Mouse (Mus musculus) stomach, embryonic 16.5 days (tissue): ENCODE data around the gene Epdr1. TPM values are rescaled to one million over a fixed set of nuclear protein-coding genes. Genes with fewer than 3 reads are reported as not detected.
"Not testable (repeated sequence)": the region's sequence is repeated elsewhere in the genome, so short reads cannot be mapped to it uniquely, and the experiment has no call there.

Source experiments
- ATAC-seq: fragments of 200-750 bp; cut with Nextera tagmentation; 2 replicates; pipeline ENCODE4 v1.8.0; 2017; ENCODE audit warnings: moderate number of reproducible peaks, moderate TSS enrichment; ENCODE audit not compliant: insufficient read depth, low FRiP score
- H3K27ac ChIP-seq: fragments of 300-500 bp; sonication (generic); 2 replicates; pipeline ENCODE4 v1.5.1; 2014; ENCODE audit warnings: low read length
- H3K27me3 ChIP-seq: fragments of 300-500 bp; sonication (generic); 2 replicates; pipeline ENCODE4 v1.6.1; 2014; ENCODE audit warnings: low read length, control low read depth, mixed read lengths; ENCODE audit not compliant: control insufficient read depth, insufficient read depth
- H3K36me3 ChIP-seq: fragments of 300-500 bp; sonication (generic); 2 replicates; pipeline ENCODE4 v1.6.1; 2014; ENCODE audit warnings: low read length; ENCODE audit not compliant: control insufficient read depth, insufficient read depth
- H3K4me1 ChIP-seq: fragments of 300-500 bp; sonication (generic); 2 replicates; pipeline ENCODE4 v1.6.1; 2014; ENCODE audit warnings: low read length, control low read depth, mixed read lengths; ENCODE audit not compliant: control insufficient read depth, insufficient read depth
- H3K4me2 ChIP-seq: fragments of 300-500 bp; sonication (generic); 2 replicates; pipeline ENCODE4 v1.6.1; 2014; ENCODE audit warnings: low read depth, low read length, mixed read lengths
- H3K4me3 ChIP-seq: fragments of 300-500 bp; sonication (generic); replicated peaks from 2 replicates; pipeline ENCODE4 v1.5.1; 2014; ENCODE audit warnings: mild to moderate bottlenecking, low read length
- H3K9ac ChIP-seq: fragments of 300-500 bp; sonication (generic); 2 replicates; pipeline ENCODE4 v1.6.1; 2014; ENCODE audit warnings: low read length
- H3K9me3 ChIP-seq: fragments of 300-500 bp; sonication (generic); replicated peaks from 2 replicates; pipeline ENCODE4 v1.6.1; 2016; ENCODE audit warnings: low read length, control low read depth; ENCODE audit not compliant: control insufficient read depth
- WGBS: fragments of 180-500 bp; shearing (Covaris S2); extraction: QIAGEN DNeasy Blood & Tissue Kit; methylation state at CpG from one replicate; pipeline ENCODE4 v1.1.7; 2014; 5-methylcytosine and 5-hydroxymethylcytosine counted together
- polyA plus RNA-seq: library from polyadenylated mRNA; unstranded; fragments of >200 nt; fragmentation: Nextera tagmentation; extraction: Ambion mirVana; gene quantifications from 2 replicates; pipeline ENCODE4 v1.2.1, GENCODE M21; 2015

Gene Epdr1
- polyA plus RNA-seq, 1 experiment from 2014 or later = 18.2 TPM

DNA sequence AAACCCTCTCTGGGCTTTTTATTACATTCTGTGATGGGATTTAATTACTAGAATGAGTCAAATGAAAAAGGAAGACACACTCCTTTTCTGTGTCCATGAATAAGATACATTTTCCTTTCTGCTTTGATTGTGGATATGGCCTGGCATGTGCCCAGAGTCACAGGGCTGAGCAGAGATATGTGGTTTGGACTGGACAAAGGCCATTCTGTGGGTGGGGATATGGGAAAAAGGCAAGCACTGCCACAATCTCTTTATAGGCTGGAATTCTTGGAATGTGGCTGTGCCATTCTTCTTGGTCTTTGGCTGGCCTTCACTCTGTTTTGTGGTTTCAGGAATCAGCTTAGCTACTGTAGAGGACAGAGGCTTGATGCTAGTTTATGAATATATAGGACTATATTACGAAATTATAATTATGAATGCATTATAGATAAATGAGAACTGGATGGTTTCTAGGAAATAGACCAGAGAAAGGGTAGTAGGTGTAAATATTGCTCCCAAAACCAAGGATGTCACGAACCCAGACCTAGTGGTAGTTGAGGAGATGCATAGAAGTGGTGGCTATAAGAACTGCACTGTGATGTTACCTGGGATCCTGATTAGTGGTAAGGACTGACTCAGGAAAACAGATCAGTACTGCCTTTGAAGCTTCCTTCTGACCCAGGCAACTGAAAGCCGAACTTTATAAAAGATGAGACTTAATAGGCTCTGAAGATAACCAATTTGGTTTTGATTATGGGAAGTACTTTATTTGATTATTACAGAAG, 28.5 kb downstream of the Epdr1 start:
- Histone ChIP-seq H3K27me3 (no peaks in the 10 kb centered on the region), H3K4me1 (no peaks in the 10 kb centered on the region), H3K9ac (no peak overlapping the region), H3K27ac (no peak overlapping the region), H3K4me3 (no peak overlapping the region), H3K9me3 (no peaks in the 10 kb centered on the region), H3K4me2 (no peak overlapping the region), H3K36me3 (no peaks in the 10 kb centered on the region)
- no peak for ATAC-seq
- 82% methylated on average over 3 of the region's 3 CpGs for WGBS

- Histone ChIP-seq H3K9me3 (no peaks in the 10 kb centered on the region), H3K4me1 (no peaks in the 10 kb centered on the region), H3K9ac (no peak overlapping the region), H3K27me3 (no peaks in the 10 kb centered on the region), H3K4me3 (no peak overlapping the region), H3K27ac (no peak overlapping the region), H3K4me2 (no peak overlapping the region), H3K36me3 (no peaks in the 10 kb centered on the region)
- WGBS = 79% methylated on average over 3 of the region's 3 CpGs
- no peak for ATAC-seq
Measured at GRCm38 (mm10) chr13:19575947-19576346, 43.8 kb downstream of the Epdr1 start.

- H3K9ac ChIP-seq, H3K9me3 ChIP-seq, ATAC-seq, H3K27ac ChIP-seq, H3K27me3 ChIP-seq, H3K36me3 ChIP-seq, H3K4me1 ChIP-seq, H3K4me2 ChIP-seq, H3K4me3 ChIP-seq: not testable (repeated sequence)
- WGBS = 77% methylated on average over 2 of the region's 2 CpGs
Measured at GRCm38 (mm10) chr13:19574723-19575122, 45.0 kb downstream of the Epdr1 start.

- not testable (repeated sequence) for H3K4me2 ChIP-seq, H3K27me3 ChIP-seq, ATAC-seq, H3K36me3 ChIP-seq, H3K4me1 ChIP-seq, H3K9me3 ChIP-seq, H3K27ac ChIP-seq, H3K4me3 ChIP-seq, H3K9ac ChIP-seq
Measured at GRCm38 (mm10) chr13:19570166-19570565, 49.6 kb downstream of the Epdr1 start.

DNA sequence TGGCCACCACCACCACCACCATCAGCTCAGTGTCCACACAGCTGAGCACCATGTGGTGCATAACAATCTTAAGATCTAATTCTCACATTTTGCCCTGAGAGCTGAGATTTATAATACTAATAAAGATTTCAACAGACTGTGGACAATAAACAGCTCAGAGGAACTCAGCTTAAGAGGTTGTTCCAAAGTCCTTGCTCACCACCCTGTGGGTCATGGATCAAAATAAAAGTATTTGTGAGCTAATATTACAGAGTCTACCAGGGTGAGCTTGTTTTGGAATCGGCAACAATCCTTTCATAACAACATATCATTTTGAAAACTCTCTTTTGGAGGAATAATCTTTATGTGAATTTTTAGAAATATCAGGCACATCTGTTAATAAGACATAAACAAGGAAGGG, 57.2 kb downstream of the Epdr1 start:
- no peak overlapping the region for H3K4me2 ChIP-seq
- no peak for ATAC-seq
- no peak overlapping the region for H3K9ac ChIP-seq
- 89% methylated on average over 1 of the region's 1 CpGs for WGBS
- no peaks in the 10 kb centered on the region for H3K27me3 ChIP-seq
- no peak overlapping the region for H3K27ac ChIP-seq
- no peak overlapping the region for H3K4me3 ChIP-seq
- no peaks in the 10 kb centered on the region for H3K4me1 ChIP-seq
- H3K36me3 ChIP-seq = no peaks in the 10 kb centered on the region
- no peaks in the 10 kb centered on the region for H3K9me3 ChIP-seq

DNA sequence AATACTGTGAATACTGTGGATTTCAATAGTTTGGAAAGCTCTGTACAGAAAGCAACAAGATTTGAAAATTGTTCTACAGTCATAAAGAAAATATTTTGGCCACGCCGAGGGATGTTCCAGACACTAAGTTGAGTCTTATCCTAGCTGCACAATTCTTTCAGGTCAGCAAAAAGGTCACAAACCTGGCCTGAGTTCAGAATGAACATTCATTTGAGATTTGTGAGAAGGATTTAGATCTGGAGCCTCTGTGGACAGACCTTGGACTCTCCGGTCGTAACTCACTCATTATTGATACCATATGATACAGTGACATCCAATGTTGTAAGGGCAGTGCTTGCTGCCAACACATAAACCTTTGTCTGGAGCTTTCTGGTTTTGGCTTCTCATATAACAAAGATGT, 64.3 kb downstream of the Epdr1 start:
- H3K9me3 ChIP-seq = no peaks in the 10 kb centered on the region
- 82% methylated on average over 4 of the region's 4 CpGs for WGBS
- H3K4me1 ChIP-seq = no peaks in the 10 kb centered on the region
- H3K9ac ChIP-seq = no peak overlapping the region
- H3K27ac ChIP-seq = no peak overlapping the region
- no peak overlapping the region for H3K4me2 ChIP-seq
- H3K36me3 ChIP-seq = no peaks in the 10 kb centered on the region
- no peak overlapping the region for H3K4me3 ChIP-seq
- no peaks in the 10 kb centered on the region for H3K27me3 ChIP-seq
- no peak for ATAC-seq

Other genes starting within 250 kb of the Epdr1 start
- 97.1 and 104 TPM in 2 replicates for gene Stard3nl, start 224.1 kb downstream of the Epdr1 start, polyA plus RNA-seq
- 12.0 and 12.2 TPM in 2 replicates for gene Sfrp4, start 3.2 kb upstream of the Epdr1 start, polyA plus RNA-seq
- not detected in 2 replicates for gene Nme8, start 77.9 kb upstream of the Epdr1 start, polyA plus RNA-seq
- 2.0 and 2.5 TPM in 2 replicates for gene Gpr141, start 204.3 kb upstream of the Epdr1 start, polyA plus RNA-seq